Mouse (Mus musculus): ENCODE results near the gene Rmnd5b. TPM values are rescaled to one million over a fixed set of nuclear protein-coding genes. Genes with fewer than 3 reads are reported as not detected.

Rmnd5b gene
- total and polyA plus RNA-seq, 3 experiments = 15.7 to 28.0 (median 27.6) TPM

- no peak for TF ChIP-seq CTCF (IDR thresholded peaks at IDR 0.05; ENCODE audit: low read depth, low read length)
- no peak for TF ChIP-seq TAL1 (conservative IDR thresholded peaks at IDR 0.05; ENCODE audit: low read depth, low read length)
- no peak for TF ChIP-seq GATA1 (IDR thresholded peaks at IDR 0.05; ENCODE audit: borderline replicate concordance, low read length)
- no peak for TF ChIP-seq GATA2 (IDR thresholded peaks at IDR 0.05; ENCODE audit: borderline replicate concordance, low read depth, low read length)
- no peak for TF ChIP-seq POLR2AphosphoS5 (IDR thresholded peaks at IDR 0.05; ENCODE audit: insufficient replicate concordance, low read depth, low read length)
- DNase-seq (ENCODE audit: low spot score) (no peak), ATAC-seq (ENCODE audit: extremely low read depth, insufficient number of reproducible peaks, low FRiP score, poor library complexity, severe bottlenecking) (no peak)
- H3K36me3 ChIP-seq (replicated peaks) = no peaks in the 10 kb centered on the region
- no peak overlapping the region for H3K4me3 ChIP-seq (ENCODE audit: low read depth, low read length)
- peaks cover 16% of the 10 kb centered on the region for H3K4me1 ChIP-seq (ENCODE audit: insufficient read depth, low read depth, low read length)
- H3K9me3 ChIP-seq (replicated peaks) = no peaks in the 10 kb centered on the region
- H3K27me3 ChIP-seq (ENCODE audit: insufficient read depth, low read length) = peaks cover 53% of the 10 kb centered on the region
Observed at GRCm38 (mm10) chr11:51576454-51576853, 59.2 kb downstream of the Rmnd5b start.

Other genes with a start within 250 kb of the Rmnd5b start
- 49.2 and 52.0 TPM in 2 replicates for gene Phykpl, start 51.1 kb downstream of the Rmnd5b start, total RNA-seq (2014; fragmentation: Nextera tagmentation)
- gene Phykpl, start 51.1 kb downstream of the Rmnd5b start, total RNA-seq (2017) = 46.9 and 49.3 TPM in 2 replicates
- 11.0 and 12.6 TPM in 2 replicates for gene Phykpl, start 51.1 kb downstream of the Rmnd5b start, polyA plus RNA-seq (2012)
- 504 and 536 TPM in 2 replicates for gene Hnrnpab, start 29.0 kb downstream of the Rmnd5b start, total RNA-seq (2014; fragmentation: Nextera tagmentation)
- 669 and 683 TPM in 2 replicates for gene Hnrnpab, start 29.0 kb downstream of the Rmnd5b start, total RNA-seq (2017)
- 1,141 and 1,394 TPM in 2 replicates for gene Hnrnpab, start 29.0 kb downstream of the Rmnd5b start, polyA plus RNA-seq (2012)
- 73.2 and 91.1 TPM in 2 replicates for gene Nhp2, start 16.2 kb downstream of the Rmnd5b start, total RNA-seq (2014; fragmentation: Nextera tagmentation)
- 136 and 139 TPM in 2 replicates for gene Nhp2, start 16.2 kb downstream of the Rmnd5b start, total RNA-seq (2017)
- gene Nhp2, start 16.2 kb downstream of the Rmnd5b start, polyA plus RNA-seq (2012) = 202 and 235 TPM in 2 replicates
- gene N4bp3, start 14.9 kb upstream of the Rmnd5b start, total RNA-seq (2014; fragmentation: Nextera tagmentation) = not detected in 2 replicates
- 0.05 and 0.35 TPM in 2 replicates for gene N4bp3, start 14.9 kb upstream of the Rmnd5b start, total RNA-seq (2017)
- gene N4bp3, start 14.9 kb upstream of the Rmnd5b start, polyA plus RNA-seq (2012) = 0.08 and 0.13 TPM in 2 replicates
- gene D930048N14Rik, start 15.1 kb upstream of the Rmnd5b start, total RNA-seq (2014; fragmentation: Nextera tagmentation) = not detected in 2 replicates
- 0.05 and 0.06 TPM in 2 replicates for gene D930048N14Rik, start 15.1 kb upstream of the Rmnd5b start, total RNA-seq (2017)
- not detected in 2 replicates for gene D930048N14Rik, start 15.1 kb upstream of the Rmnd5b start, polyA plus RNA-seq (2012)
- gene 0610009B22Rik, start 53.0 kb upstream of the Rmnd5b start, total RNA-seq (2014; fragmentation: Nextera tagmentation) = 16.8 and 19.5 TPM in 2 replicates
- 39.6 and 41.1 TPM in 2 replicates for gene 0610009B22Rik, start 53.0 kb upstream of the Rmnd5b start, total RNA-seq (2017)
- 2.4 and 2.8 TPM in 2 replicates for gene 0610009B22Rik, start 53.0 kb upstream of the Rmnd5b start, polyA plus RNA-seq (2012)
- gene Sec24a, start 127.7 kb upstream of the Rmnd5b start, total RNA-seq (2014; fragmentation: Nextera tagmentation) = 35.7 and 40.9 TPM in 2 replicates
- 7.7 and 8.2 TPM in 2 replicates for gene Sec24a, start 127.7 kb upstream of the Rmnd5b start, total RNA-seq (2017)
- 22.4 and 24.7 TPM in 2 replicates for gene Sec24a, start 127.7 kb upstream of the Rmnd5b start, polyA plus RNA-seq (2012)
- 103 and 125 TPM in 2 replicates for gene Sar1b, start 127.8 kb upstream of the Rmnd5b start, total RNA-seq (2014; fragmentation: Nextera tagmentation)
- gene Sar1b, start 127.8 kb upstream of the Rmnd5b start, total RNA-seq (2017) = 58.7 and 59.2 TPM in 2 replicates
- 2.9 and 4.0 TPM in 2 replicates for gene Sar1b, start 127.8 kb upstream of the Rmnd5b start, polyA plus RNA-seq (2012)
- gene Jade2, start 221.8 kb upstream of the Rmnd5b start, total RNA-seq (2014; fragmentation: Nextera tagmentation) = 8.4 and 8.8 TPM in 2 replicates
- 6.9 and 7.0 TPM in 2 replicates for gene Jade2, start 221.8 kb upstream of the Rmnd5b start, total RNA-seq (2017)
- gene Jade2, start 221.8 kb upstream of the Rmnd5b start, polyA plus RNA-seq (2012) = 12.9 and 13.7 TPM in 2 replicates

Measured in G1E (cell line).